Mouse (Mus musculus): Measurements from ENCODE around the gene Spdye4b.

- TF ChIP-seq CTCF (IDR thresholded peaks at IDR 0.05; ENCODE audit: low read depth), result no peak
- TF ChIP-seq EP300 (IDR thresholded peaks at IDR 0.05; ENCODE audit: low read depth), result no peak
Observed at GRCm38 (mm10) chr5:143244926-143245325, 64.1 kb downstream of the Spdye4b start.

Data from liver, postnatal 0 days (tissue).